Mouse (Mus musculus) heart, postnatal 0 days (tissue): ENCODE data around the gene Gm20219.

Experiments used
- CTCF ChIP-seq: IDR thresholded peaks from 2 replicates; pipeline ENCODE4 v1.5.1; 2016; ENCODE audit warnings: antibody characterized with exemption, control low read depth, low read depth
- EP300 ChIP-seq: IDR thresholded peaks from 2 replicates; pipeline ENCODE4 v1.6.1; 2016; ENCODE audit warnings: antibody characterized with exemption, low read depth

DNA sequence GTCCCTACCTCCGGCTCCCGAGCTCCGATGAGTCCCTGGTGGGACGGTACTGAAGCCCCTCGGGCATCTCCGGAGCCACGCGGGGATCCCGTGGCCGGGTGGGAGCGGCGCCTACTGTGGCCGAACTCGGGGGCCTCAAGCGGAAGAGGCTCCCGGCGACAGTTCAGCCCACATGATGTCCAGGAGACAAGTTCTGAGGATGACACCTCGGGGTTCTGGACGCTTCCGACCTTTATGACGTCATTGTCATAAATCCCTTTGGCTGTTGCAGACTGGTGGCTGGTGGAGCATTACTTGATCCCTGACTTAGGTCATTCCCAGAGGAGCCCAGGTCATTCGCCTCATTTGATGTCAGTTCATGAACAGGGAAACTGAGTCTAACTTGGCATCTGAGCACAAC lies 41.9 kb downstream of the Gm20219 start, which contains the start of gene Znrf4:
- no peak for TF ChIP-seq EP300
- no peak for TF ChIP-seq CTCF
